Mouse (Mus musculus): Measurements from ENCODE around the gene Clptm1. TPM values are rescaled to one million over a fixed set of nuclear protein-coding genes. Genes with fewer than 3 reads are reported as not detected.

Clptm1 gene
- total RNA-seq, 1 experiment from 2014 or later, result 42.6 TPM

Other genes with a start within 250 kb of the Clptm1 start
- gene Mark4, start 206.2 kb downstream of the Clptm1 start, total RNA-seq (2017), result 9.0 to 21.1 TPM (median 9.6 TPM) in 3 replicates
- 0.11 to 1.4 TPM (median 0.49 TPM) in 3 replicates for gene Exoc3l2, start 201.7 kb downstream of the Clptm1 start, total RNA-seq (2017)
- gene Bloc1s3, start 156.7 kb downstream of the Clptm1 start, total RNA-seq (2017), result 3.5 to 4.4 TPM (median 4.0 TPM) in 3 replicates
- gene Trappc6a, start 156.6 kb downstream of the Clptm1 start, total RNA-seq (2017), result 19.9 to 35.2 TPM (median 23.4 TPM) in 3 replicates
- not detected in 3 replicates for gene Nkpd1, start 147.2 kb downstream of the Clptm1 start, total RNA-seq (2017)
- 8.9 to 26.0 TPM (median 18.8 TPM) in 3 replicates for gene Ppp1r37, start 102.0 kb downstream of the Clptm1 start, total RNA-seq (2017)
- 4.2 to 8.9 TPM (median 5.1 TPM) in 3 replicates for gene Zfp296, start 87.7 kb downstream of the Clptm1 start, total RNA-seq (2017)
- gene Gemin7, start 87.4 kb downstream of the Clptm1 start, total RNA-seq (2017), result 52.9 to 68.5 TPM (median 62.3 TPM) in 3 replicates
- gene Clasrp, start 60.5 kb downstream of the Clptm1 start, total RNA-seq (2017), result 43.4 to 59.5 TPM (median 53.5 TPM) in 3 replicates
- gene Relb, start 35.6 kb downstream of the Clptm1 start, total RNA-seq (2017), result 26.3 to 29.9 TPM (median 27.3 TPM) in 3 replicates
- 221 to 583 TPM (median 515 TPM) in 3 replicates for gene Apoc2, start 12.9 kb upstream of the Clptm1 start, total RNA-seq (2017)
- not detected in 3 replicates for gene Gm44805, start 16.4 kb upstream of the Clptm1 start, total RNA-seq (2017)
- gene Apoc4, start 16.4 kb upstream of the Clptm1 start, total RNA-seq (2017), result 0.48 TPM in 1 of 3 replicates, not detected in the others
- 10.9 to 16.5 TPM (median 12.4 TPM) in 3 replicates for gene Apoc1, start 27.6 kb upstream of the Clptm1 start, total RNA-seq (2017)
- 4,026 to 6,646 TPM (median 6,582 TPM) in 3 replicates for gene Apoe, start 34.2 kb upstream of the Clptm1 start, total RNA-seq (2017)
- 19.6 to 24.2 TPM (median 23.8 TPM) in 3 replicates for gene Tomm40, start 50.4 kb upstream of the Clptm1 start, total RNA-seq (2017)
- not detected in 3 replicates for gene Nectin2, start 85.5 kb upstream of the Clptm1 start, total RNA-seq (2017)
- gene Bcam, start 106.0 kb upstream of the Clptm1 start, total RNA-seq (2017), result not detected in 3 replicates
- gene Cblc, start 131.8 kb upstream of the Clptm1 start, total RNA-seq (2017), result not detected in 3 replicates
- gene Bcl3, start 157.7 kb upstream of the Clptm1 start, total RNA-seq (2017), result 13.7 to 16.6 TPM (median 13.9 TPM) in 3 replicates
- gene Gm19345, start 187.0 kb upstream of the Clptm1 start, total RNA-seq (2017), result not detected in 3 replicates
- gene Ceacam16, start 196.3 kb upstream of the Clptm1 start, total RNA-seq (2017), result 0.39 TPM in 1 of 3 replicates, not detected in the others
- gene Ceacam19, start 222.9 kb upstream of the Clptm1 start, total RNA-seq (2017), result 0.38 to 1.2 TPM (median 0.75 TPM) in 3 replicates